Mouse (Mus musculus) thymus, postnatal 0 days (tissue): ENCODE measurements around the gene Man1b1. TPM values are rescaled to one million over a fixed set of nuclear protein-coding genes. Genes with fewer than 3 reads are reported as not detected.
A peak's percentile ranks its signal among the peaks of the same experiment; 100 is the strongest.

Experiments
- DNase-seq: peaks from one replicate; pipeline ENCODE4 v3.0.0-alpha.2; 2015; ENCODE audit warnings: low spot score
- polyA plus RNA-seq: library from polyadenylated mRNA; unstranded; fragments of >200 nt; fragmentation: Nextera tagmentation; extraction: Ambion mirVana; gene quantifications from 2 replicates; pipeline ENCODE4 v1.2.1, GENCODE M21; 2015

Gene Man1b1
- polyA plus RNA-seq, 1 experiment from 2014 or later: 40.7 TPM

DNA sequence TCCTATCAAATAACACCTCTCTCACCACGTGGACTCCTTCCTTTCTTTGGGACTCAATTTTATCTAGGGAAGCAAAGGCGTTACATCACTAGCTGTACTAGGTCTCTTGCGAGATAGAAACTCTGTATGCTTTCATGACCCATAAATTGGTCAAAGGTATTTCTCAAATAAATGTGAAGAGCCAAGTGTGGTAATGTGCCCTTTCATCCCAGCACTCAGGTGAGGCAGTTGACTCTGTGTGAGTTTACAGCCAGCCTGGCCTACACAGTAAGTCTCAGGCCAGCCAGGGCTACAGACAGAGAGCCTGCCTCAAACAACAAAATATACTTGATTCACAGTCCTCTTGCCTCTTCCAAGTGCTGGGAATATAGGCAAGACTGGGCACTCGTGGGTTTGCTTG, 27.7 kb downstream of the Man1b1 start:
- no peak for DNase-seq

DNA sequence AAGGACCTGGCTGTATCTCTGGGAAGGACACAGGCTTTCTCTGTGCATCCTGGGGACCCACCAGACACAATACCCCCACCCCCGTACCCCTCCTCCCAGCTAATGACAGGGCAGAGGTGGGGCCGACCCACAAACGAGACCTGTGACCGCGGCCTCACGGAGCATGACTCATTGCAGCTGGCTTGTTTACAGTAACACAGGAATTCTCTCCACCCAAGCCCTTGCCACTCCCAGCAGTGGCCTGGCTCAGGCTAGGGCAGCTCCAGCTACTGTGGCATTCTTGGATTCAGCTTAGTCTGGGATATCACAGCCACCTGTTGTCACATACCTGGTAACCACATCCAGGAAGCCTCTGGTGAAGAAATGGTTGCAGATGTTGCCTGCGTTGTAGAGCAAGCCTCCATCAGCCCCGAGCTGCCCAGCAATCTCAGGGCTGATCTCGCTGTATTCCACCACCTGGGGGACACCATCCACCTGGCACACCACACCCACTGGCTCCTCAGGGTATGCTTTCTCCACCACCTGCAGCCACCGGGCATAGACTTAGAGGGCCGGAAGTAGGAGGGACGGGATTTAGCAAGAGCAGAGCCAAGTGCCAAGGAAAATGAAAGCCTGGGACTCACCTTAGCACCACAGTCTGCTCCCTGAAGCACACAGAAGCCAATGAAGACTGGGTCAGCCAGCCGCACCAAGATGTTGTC, 31.5 kb downstream of the Man1b1 start:
- DNase-seq: no peak

GRCm38 (mm10) chr2:25364313-25364712, 32.2 kb downstream of the Man1b1 start:
- DNase-seq: no peak

GRCm38 (mm10) chr2:25364761-25365090, 32.6 kb downstream of the Man1b1 start:
- DNase-seq: no peak

DNA sequence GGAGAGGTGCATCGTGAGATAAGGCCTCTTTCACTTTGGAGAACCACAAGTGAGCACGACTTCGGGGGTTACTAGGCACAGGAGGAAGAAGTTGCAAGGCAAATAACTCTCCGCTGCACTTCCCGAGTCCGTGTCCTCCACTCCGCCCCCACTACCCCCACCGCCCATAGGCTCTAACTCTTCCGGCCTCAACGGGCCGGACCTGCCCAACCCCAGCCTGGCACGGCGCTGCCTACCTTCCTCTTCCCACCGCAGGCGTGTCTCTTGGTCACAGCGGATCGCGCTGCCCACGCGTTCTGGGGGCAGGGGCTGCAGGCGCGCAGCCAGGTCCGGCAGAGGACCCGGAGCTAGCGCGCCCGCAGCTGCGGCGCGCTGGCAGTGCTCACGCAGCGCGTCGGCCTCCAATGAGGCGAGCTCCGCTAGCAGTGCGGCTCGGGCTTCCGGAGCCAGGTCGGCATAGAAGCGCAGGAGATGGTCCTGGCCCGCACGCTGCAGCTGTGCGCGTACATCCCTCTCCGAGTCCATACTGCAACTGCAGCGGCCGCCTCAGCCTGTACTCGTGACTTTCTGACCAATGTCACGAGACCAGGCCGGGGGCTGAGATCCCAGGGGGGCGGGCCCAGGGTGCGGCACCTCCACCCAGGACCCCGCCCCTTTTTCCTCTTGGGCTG, 33.1 kb downstream of the Man1b1 start, which contains the start of gene Uap1l1:
TSS of gene Uap1l1 (minus strand) at position 592 of the 671 bp plus-strand sequence.
- peak; percentile 62 for DNase-seq

- DNase-seq: no peak
These were observed 37.9 kb downstream of the Man1b1 start for GRCm38 (mm10) chr2:25369996-25370395.

DNA sequence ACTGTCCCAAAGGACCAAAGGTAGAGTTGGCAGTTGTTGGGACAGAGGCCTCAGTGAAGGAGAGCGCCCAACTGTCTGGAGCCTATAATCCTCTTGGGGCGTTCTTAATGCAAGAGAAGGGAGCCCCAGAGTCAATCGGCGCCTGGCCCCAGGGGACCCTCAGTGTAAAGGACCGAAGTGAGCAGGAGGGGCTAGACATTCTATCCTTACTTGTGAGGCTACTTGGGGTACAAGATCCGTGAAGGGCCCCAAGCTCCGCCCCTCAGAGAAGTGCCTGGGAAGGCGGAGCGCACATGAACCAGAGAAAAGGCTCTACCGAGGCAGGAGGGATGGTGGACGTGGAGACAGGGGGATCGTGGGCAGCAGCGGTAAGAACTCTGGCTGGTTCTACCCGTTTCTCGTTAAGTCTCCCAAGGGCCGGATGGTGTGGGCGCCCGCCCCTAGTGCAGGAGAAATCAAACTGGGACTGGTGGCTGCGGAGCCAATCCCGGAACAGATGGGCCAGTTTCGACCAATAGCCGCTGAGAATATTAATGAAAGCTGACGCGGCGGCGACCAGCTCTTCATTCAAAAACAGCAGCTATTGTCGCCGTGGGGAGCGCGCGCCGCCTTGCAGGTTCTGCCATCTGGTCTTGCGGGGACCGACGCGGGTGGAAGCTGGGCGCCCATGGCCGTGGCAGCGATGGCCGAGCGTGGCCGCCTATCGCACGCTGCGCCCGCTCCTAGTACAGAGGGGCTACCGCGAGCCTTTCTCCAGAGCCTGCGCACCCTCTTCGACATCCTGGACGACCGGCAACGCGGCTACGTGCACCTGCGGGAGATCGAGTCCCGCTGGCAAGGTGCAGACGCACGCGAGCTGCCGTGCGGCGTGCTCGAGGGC, 39.9 kb downstream of the Man1b1 start, which contains the start of gene Sapcd2:
TSS of gene Sapcd2 (plus strand) at position 558 of the 880 bp plus-strand sequence.
- peak; percentile 84 for DNase-seq

- peak; percentile 11 for DNase-seq
These were observed 40.7 kb downstream of the Man1b1 start for GRCm38 (mm10) chr2:25372644-25373391.

DNA sequence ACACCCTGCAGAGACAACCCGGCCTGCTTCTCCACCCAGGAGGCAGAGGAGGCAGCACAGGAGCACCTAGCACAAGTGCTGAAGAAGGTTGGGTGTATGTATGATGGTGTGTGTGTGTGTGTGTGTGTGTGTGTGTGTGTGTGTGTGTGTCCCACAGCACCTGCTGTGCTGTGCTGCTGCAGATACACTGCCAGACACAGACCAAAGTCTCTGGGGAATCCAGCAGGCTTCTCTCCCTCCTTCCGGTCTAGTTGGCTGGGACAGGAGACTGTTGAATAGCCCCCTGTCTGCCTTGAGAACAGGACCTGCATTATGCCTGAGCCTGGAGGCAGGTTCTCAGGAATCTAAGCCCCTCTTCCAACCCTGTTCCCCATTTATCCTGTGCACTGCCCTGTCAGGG, 41.3 kb downstream of the Man1b1 start:
- DNase-seq: no peak

DNA sequence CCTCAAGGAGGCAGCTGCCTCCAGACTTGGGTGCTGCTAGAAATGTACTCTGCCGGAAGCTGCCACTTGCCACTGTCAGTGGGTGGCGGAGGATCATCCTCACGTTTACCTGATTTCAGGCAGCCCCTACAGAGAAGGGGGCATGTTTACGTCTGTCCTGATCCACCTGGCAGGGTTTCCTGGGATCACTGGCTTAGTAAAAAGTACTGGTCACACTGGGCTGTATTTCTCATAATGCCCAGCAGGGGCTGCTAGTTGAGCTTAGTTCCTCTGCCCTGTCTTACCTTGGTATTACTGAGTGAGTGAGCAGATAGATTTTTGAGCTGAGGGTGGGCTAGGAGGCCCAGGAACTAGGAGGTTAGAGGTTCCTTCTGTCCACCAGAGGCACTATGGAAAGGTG, 44.5 kb downstream of the Man1b1 start:
- DNase-seq: peak; percentile 37

GRCm38 (mm10) chr2:25384492-25384891, 52.4 kb downstream of the Man1b1 start:
- no peak for DNase-seq

- no peak for DNase-seq
These were observed 59.1 kb downstream of the Man1b1 start for GRCm38 (mm10) chr2:25391266-25391665.

GRCm38 (mm10) chr2:25394281-25395221, 62.4 kb downstream of the Man1b1 start:
- DNase-seq: no peak

DNA sequence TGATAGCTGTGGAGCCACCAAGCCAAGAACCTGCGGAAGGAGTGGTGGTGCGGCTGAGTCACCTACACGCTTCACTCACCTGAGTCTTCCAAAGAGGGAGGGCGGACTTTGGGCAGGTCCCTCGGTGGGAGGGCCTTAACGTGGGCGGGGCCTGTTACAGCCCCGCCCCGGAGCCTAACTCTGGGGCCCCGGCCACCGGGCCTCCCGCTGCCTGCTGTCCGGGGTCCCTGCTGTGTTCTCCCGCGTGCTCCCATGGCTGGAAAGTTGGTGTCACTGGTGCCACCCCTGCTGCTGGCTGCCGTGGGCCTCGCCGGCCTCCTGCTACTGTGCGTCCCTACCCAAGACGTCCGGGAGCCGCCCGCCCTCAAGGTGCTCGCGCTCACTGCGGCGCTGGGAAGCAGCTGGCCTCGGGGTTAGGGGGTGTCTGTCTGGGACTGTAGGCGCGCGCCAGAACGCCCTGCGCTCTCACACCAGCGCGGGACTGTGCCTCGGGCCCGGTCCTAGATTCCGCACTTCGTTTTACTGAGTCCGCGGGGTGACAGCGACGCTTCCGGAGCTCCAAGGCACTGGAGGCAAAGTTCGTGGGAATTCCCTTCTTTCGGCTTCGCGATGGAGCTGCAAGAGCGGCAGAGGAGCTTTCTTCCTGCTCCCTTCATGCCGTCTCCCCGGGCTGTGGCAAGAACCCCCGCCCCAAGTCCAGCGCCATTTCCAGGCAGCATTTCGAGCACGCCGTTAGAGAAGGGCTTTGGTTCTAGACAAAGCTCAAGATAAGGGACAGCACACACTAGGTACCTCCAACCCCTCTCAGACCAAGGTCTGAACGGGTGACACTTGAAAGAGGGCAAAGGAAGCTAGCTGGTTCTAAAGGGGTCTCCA, 63.8 kb downstream of the Man1b1 start, which contains the start of gene Entpd2:
TSS of gene Entpd2 (plus strand) at position 154 of the 876 bp plus-strand sequence.
- peak; percentile 14 for DNase-seq

DNA sequence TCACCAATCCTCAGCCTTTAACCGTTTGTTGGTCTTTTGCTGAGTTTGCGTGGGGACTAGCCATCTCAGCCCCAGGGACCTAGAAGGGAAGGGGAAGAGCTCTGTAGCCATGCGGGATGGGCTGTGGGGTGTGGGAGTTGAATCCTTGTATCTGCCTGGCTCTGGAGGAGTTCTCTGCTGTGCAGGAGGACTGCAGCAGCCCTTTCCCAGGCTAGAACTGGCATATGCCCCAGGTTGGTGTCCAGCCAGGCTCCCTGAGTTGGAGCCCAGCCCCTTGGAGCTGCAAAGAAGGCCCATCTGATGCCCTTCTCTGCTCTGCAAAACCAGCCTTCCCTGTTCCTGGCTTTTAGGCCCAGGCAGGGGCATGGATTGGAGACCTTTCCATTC, 64.5 kb downstream of the Man1b1 start:
- no peak for DNase-seq

DNA sequence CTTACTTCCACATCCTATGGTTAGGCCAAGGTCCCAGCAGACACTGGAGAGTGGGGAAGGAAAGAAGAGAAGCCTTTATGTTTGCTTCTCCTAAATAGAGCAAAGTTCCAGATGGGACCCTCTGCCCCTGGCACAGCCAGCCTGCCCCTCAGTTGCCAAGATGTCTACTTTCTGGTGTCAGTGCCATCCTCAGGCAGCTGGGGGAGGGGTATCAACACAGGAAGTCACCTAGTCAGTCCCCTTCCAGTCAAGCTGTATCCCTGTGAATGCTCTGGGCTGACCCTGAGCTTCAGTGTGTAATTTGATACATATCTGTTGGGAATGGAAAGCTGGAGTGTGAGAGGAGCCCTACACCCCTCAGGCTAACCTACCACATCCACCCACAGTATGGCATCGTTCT, 64.9 kb downstream of the Man1b1 start:
- DNase-seq: no peak

DNA sequence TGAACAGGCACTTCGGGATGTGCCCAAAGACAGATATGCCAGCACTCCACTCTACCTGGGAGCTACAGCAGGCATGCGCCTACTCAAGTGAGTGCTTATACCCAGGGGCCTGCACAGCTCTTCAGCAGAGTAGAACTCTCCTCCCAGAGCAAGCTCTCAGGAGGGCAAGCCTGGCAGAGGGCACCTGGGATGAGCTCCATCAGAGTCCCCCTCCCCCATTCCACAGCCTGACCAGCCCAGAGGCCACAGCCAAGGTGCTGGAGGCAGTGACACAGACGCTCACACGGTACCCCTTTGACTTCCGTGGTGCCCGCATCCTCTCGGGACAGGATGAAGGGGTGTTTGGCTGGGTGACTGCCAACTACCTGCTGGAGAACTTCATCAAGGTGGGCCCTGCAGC, 65.9 kb downstream of the Man1b1 start:
- no peak for DNase-seq

DNA sequence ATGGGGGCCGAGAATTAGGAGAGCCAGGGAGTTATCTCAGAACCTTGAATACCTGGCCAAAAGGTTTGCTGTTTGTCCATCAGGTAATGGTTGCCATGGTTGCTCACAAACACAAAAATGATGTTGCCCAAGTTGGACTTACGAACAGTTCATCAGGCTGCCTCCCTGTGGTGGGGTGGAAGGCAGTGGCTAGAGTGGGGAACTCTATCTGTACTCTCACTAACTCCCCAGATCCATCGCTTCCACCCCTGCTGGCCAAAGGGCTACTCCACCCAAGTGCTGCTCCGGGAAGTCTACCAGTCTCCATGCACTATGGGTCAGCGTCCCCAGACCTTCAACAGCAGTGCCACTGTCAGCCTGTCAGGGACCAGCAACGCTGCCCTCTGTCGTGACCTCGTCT, 66.9 kb downstream of the Man1b1 start, which contains the start of gene Npdc1:
TSS of gene Npdc1 (plus strand) at position 301 of the 400 bp plus-strand sequence.
- DNase-seq: no peak

DNA sequence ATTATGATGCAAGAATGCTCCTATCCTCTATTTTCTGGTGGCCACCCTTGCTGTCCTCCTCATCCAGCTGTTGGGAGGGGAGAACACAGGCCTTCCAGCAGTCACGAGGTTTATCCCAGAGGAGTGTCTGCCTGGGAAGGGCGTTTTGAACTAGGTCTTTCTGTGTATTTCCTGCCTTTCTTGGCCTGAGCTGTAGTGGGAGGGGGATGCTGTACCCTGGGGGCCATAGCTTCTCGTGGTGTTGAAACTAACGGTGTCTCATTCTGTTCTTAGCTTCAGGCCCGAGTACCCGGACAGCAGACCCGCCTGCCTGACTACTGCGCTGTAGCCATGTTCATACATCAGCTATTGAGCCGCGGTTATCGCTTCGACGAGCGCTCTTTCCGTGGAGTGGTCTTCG, 68.2 kb downstream of the Man1b1 start:
- no peak for DNase-seq
